ENCODE assay signal across 8 mouse cellular contexts in genomic region chr11:97399958-97400710, GRCm38 (mm10). TPM values are rescaled to one million over a fixed set of nuclear protein-coding genes. Genes with fewer than 3 reads are reported as not detected.
DNase-seq lines count a peak whose midpoint lies in the region; ATAC-seq and TF ChIP-seq lines count a peak whose summit lies in the region.

No protein-coding gene starts in this region.

- no peaks in the 10 kb centered on the region for H3K9me3 ChIP-seq in hindbrain, embryonic 16.5 days (ENCODE audit: control insufficient read depth, low read length)

- H3K9ac ChIP-seq in hindbrain, embryonic 16.5 days (ENCODE audit: low read depth, low read length): peak overlapping the region; percentile 36; the same call in 1 of the 2 replicates

- peaks cover 6% of the 10 kb centered on the region for H3K36me3 ChIP-seq in hindbrain, embryonic 16.5 days (ENCODE audit: control insufficient read depth, insufficient read depth, low read length)

- WGBS in hindbrain, embryonic 16.5 days: 3% methylated on average over 23 of the region's 23 CpGs

- H3K27ac ChIP-seq in hindbrain, embryonic 16.5 days (ENCODE audit: low read depth, low read length): peak overlapping the region; percentile 71
- H3K27ac ChIP-seq in left cerebral cortex, adult 2 months: peak overlapping the region; percentile 77

- H3K4me3 ChIP-seq in hindbrain, embryonic 16.5 days (ENCODE audit: low read length): peak overlapping the region; percentile 45
- peak overlapping the region; percentile 27; the same call in 1 of the 2 replicates for H3K4me3 ChIP-seq in left cerebral cortex, adult 2 months

- DNase-seq in ZHBTc4 (ENCODE audit: low read depth, low spot score): peak; percentile 94
- peak; percentile 82 to 84 for DNase-seq in cerebellum, postnatal 36 days
- DNase-seq in gastrocnemius, adult 18-20 months (ENCODE audit: low spot score): peak; percentile 81
- peak; percentile 82 to 83 for DNase-seq in left cerebral cortex, adult 2 months (ENCODE audit: extremely low spot score in 1 of 2, low spot score in 2 of 2)
- peak; percentile 86 for DNase-seq in right cerebral cortex, adult 18-20 months
- peak; percentile 83 for DNase-seq in urinary bladder, postnatal 14 days (ENCODE audit: low spot score)

- no peaks in the 10 kb centered on the region for H3K27me3 ChIP-seq in hindbrain, embryonic 16.5 days (replicated peaks; ENCODE audit: control insufficient read depth, insufficient read depth, low read length)

- peak; percentile 97 for TF ChIP-seq CTCF in left cerebral cortex, adult 2 months (IDR thresholded peaks at IDR 0.05)

- ATAC-seq in hindbrain, embryonic 16.5 days: peak; percentile 77
- peak; percentile 98 for ATAC-seq in megakaryocyte, adult 5-6 weeks (ENCODE audit: poor library complexity, severe bottlenecking)

- H3K4me1 ChIP-seq in hindbrain, embryonic 16.5 days (ENCODE audit: control insufficient read depth, insufficient read depth, low read depth, low read length): peaks cover 13% of the 10 kb centered on the region

- intact Hi-C loops in left cerebral cortex, adult 2 months (cut with DNase I): loop anchor here (1.0 to 2.0 kb wide), 2 partner anchors 37 to 43 kb away; partner anchors contain the start of gene Socs7

- H3K4me2 ChIP-seq in hindbrain, embryonic 16.5 days (ENCODE audit: low read length): peak overlapping the region; percentile 94

RNA-seq across cellular contexts. Expression of gene Arhgap23, which starts 15.2 kb away (rescaled TPM):
- total RNA-seq in gastrocnemius, adult 18-20 months (2021): 1 to 10 TPM; 4.8 to 7.5 TPM
- 8.5 and 9.4 TPM in 2 replicates for polyA plus RNA-seq in hindbrain, embryonic 16.5 days (2015; fragmentation: Nextera tagmentation; extraction: Ambion mirVana)
- 10 to 100 TPM; 64.4 to 78.6 TPM for total RNA-seq in left cerebral cortex, adult 2 months (2021)
- 7.7 and 9.8 TPM in 2 replicates for total RNA-seq in megakaryocyte, adult 5-6 weeks (2015)
- total RNA-seq in megakaryocyte, adult 5-6 weeks (2017): 5.8 and 9.4 TPM in 2 replicates

RNA-seq across cellular contexts. Expression of gene Socs7, which starts 37.8 kb away (rescaled TPM):
- 10 to 100 TPM; 43.0 to 43.5 TPM for total RNA-seq in gastrocnemius, adult 18-20 months (2021)
- polyA plus RNA-seq in hindbrain, embryonic 16.5 days (2015; fragmentation: Nextera tagmentation; extraction: Ambion mirVana): 7.3 and 8.1 TPM in 2 replicates
- total RNA-seq in left cerebral cortex, adult 2 months (2021): 10 to 100 TPM; 87.2 to 91.9 TPM
- total RNA-seq in megakaryocyte, adult 5-6 weeks (2015): 4.0 and 4.4 TPM in 2 replicates
- total RNA-seq in megakaryocyte, adult 5-6 weeks (2017): 7.6 and 8.5 TPM in 2 replicates

RNA-seq across cellular contexts. Expression of gene Gpr179, which starts 48.3 kb away (rescaled TPM):
- total RNA-seq in gastrocnemius, adult 18-20 months (2021): under 1 TPM in 1 of 2 experiments, not detected in 1; 0.02 TPM
- polyA plus RNA-seq in hindbrain, embryonic 16.5 days (2015; fragmentation: Nextera tagmentation; extraction: Ambion mirVana): 0.43 and 0.51 TPM in 2 replicates
- total RNA-seq in left cerebral cortex, adult 2 months (2021): under 1 TPM; 0.18 to 0.37 TPM
- total RNA-seq in megakaryocyte, adult 5-6 weeks (2015): not detected in 2 replicates
- total RNA-seq in megakaryocyte, adult 5-6 weeks (2017): under 0.01 TPM in 1 of 2 replicates, not detected in the other

Comparison
In these comparisons a context has a peak if more than half of its experiments do, and no peak if none do; other contexts are left out.
1. Peak in every context shown above with its lines: DNase-seq, ATAC-seq, H3K4me3 ChIP-seq and H3K27ac ChIP-seq.
2. RNA of gene Arhgap23, which starts 15.2 kb away (total RNA-seq): 64.4 to 78.6 TPM in left cerebral cortex, adult 2 months; 5.8 to 9.8 TPM in megakaryocyte, adult 5-6 weeks and 4.8 to 7.5 TPM in gastrocnemius, adult 18-20 months; every median in the first group is over 4 times any median in the second.
3. RNA of gene Socs7, which starts 37.8 kb away (total RNA-seq): 87.2 to 91.9 TPM in left cerebral cortex, adult 2 months and 43.0 to 43.5 TPM in gastrocnemius, adult 18-20 months; 4.0 to 8.5 TPM in megakaryocyte, adult 5-6 weeks; every median in the first group is over 4 times any median in the second.